Mouse (Mus musculus): ENCODE measurements around the gene Nrcam.
A peak's percentile ranks its signal among the peaks of the same experiment; 100 is the strongest.

The Nrcam gene

GRCm38 (mm10) chr12:44371076-44371710 lies 42.5 kb downstream of the Nrcam start:
- no peak for DNase-seq

- DNase-seq, result no peak
Measured at GRCm38 (mm10) chr12:44375956-44376355, 47.3 kb downstream of the Nrcam start.

- no peak for DNase-seq
Measured at GRCm38 (mm10) chr12:44378431-44379161, 49.9 kb downstream of the Nrcam start.

GRCm38 (mm10) chr12:44380805-44381204 lies 52.1 kb downstream of the Nrcam start:
- DNase-seq, result no peak

GRCm38 (mm10) chr12:44386398-44386797 lies 57.7 kb downstream of the Nrcam start:
- DNase-seq, result no peak

GRCm38 (mm10) chr12:44388220-44388619 lies 59.5 kb downstream of the Nrcam start:
- no peak for DNase-seq

- no peak for DNase-seq
Measured at GRCm38 (mm10) chr12:44390391-44391137, 61.9 kb downstream of the Nrcam start.

- peak in 1 of 2 experiments; percentile 9 for DNase-seq
Measured at GRCm38 (mm10) chr12:44394901-44395300, 66.2 kb downstream of the Nrcam start.

- DNase-seq, result no peak
Measured at GRCm38 (mm10) chr12:44397782-44398181, 69.1 kb downstream of the Nrcam start.

- DNase-seq, result no peak
Measured at GRCm38 (mm10) chr12:44402134-44402533, 73.4 kb downstream of the Nrcam start.

GRCm38 (mm10) chr12:44403270-44403669 lies 74.6 kb downstream of the Nrcam start:
- DNase-seq, result no peak

- no peak for DNase-seq
Measured at GRCm38 (mm10) chr12:44403731-44404424, 75.2 kb downstream of the Nrcam start.

GRCm38 (mm10) chr12:44409786-44410185 lies 81.1 kb downstream of the Nrcam start:
- DNase-seq, result no peak

GRCm38 (mm10) chr12:44411031-44411430 lies 82.3 kb downstream of the Nrcam start:
- DNase-seq, result no peak

- no peak for DNase-seq
Measured at GRCm38 (mm10) chr12:44422154-44422866, 93.6 kb downstream of the Nrcam start.

- DNase-seq, result no peak
Measured at GRCm38 (mm10) chr12:44422867-44423255, 94.2 kb downstream of the Nrcam start.

GRCm38 (mm10) chr12:44424011-44424410 lies 95.3 kb downstream of the Nrcam start:
- DNase-seq, result no peak

GRCm38 (mm10) chr12:44425040-44425439 lies 96.4 kb downstream of the Nrcam start:
- no peak for DNase-seq

GRCm38 (mm10) chr12:44430335-44430734 lies 101.7 kb downstream of the Nrcam start:
- DNase-seq, result no peak

- peak; percentile 61 to 63 for DNase-seq
Measured at GRCm38 (mm10) chr12:44430996-44431395, 102.3 kb downstream of the Nrcam start.

GRCm38 (mm10) chr12:44432727-44433126 lies 104.0 kb downstream of the Nrcam start:
- no peak for DNase-seq

GRCm38 (mm10) chr12:44437046-44437827 lies 108.6 kb downstream of the Nrcam start:
- DNase-seq, result no peak
